Mouse (Mus musculus) adrenal gland (tissue): ENCODE results near the gene Kcnn1.

Experiments
- intact Hi-C: fragments of 180-260 bp; cut with DNase I; formaldehyde crosslinking; loops from one replicate; pipeline ENCODE4 v1.15.1; 2025
- microRNA-seq, 2 experiments: library from miRNA; unstranded; fragments of <30 nt; microRNA quantifications; one replicate each; pipeline ENCODE4; 2019

Kcnn1 gene

DNA sequence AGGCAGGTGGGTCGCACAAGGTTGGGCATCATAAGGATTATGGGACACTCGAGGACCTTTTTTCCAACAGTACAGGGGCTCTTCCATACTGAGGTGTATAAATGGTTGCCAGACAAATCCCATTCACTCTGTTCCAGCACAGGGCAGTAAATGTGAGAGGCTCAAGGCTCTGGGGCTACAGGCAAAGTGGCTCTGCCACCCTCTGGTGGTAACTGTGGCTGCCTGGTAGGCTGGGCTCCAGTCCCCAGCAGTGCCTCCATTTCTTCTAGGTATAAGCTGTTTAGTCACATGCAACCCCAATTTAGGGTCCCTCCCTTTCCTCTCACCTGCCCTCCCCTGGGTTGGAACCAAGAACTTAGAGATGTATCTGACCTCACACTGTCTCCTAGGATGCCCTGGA lies 67.7 kb downstream of the Kcnn1 start:
- intact Hi-C loops, result no loop called here

DNA sequence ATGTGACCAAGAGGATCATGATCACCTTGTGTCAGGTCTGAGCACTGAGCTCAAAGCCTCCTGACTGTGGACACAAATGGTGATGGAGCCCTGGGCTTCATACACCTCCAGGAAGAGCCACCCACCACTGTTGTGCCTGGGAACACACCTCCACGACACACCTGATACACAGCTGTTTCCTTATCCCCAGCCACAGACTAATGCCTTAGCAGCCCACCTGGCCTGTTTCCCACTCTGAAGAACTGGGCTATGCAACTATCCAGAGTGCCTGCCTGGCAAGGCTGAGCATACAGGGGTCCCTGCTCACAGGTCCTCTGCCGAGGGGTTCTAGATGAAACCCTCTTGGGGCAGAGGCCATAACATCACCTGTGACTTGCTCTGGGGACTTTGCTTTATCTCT lies 68.8 kb downstream of the Kcnn1 start:
- intact Hi-C loops, result no loop called here

DNA sequence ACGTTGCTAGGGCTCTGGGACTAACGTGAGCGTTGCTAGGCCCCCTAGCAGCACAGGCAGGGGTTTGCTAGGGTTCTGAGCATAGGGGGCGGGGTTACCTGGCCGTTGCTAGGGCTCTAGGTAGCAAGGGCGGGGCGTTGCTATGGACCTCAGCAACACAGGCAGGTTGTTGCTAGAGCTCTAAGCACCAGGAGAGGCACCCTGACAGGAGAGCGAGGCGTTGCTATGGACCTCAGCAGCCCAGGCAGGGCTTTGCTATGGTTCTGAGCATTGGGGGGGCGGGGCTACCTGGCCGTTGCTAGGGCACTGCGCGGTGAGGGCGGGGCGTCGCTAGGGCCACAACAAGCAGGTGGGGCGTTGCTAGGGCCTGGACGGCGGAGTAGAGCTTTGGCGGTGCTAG lies 70.4 kb downstream of the Kcnn1 start:
- intact Hi-C loops, result no loop called here

Small RNA genes within 50 kb of the gene (microRNA-seq; reads per million reads assigned to microRNA genes)
- gene Mir7067, result 0.34 to 0.49 reads per million in 2 experiments
- 1.1 to 1.8 reads per million in 2 experiments for gene Mir7240
